Mouse (Mus musculus) intestine, embryonic 14.5 days (tissue): ENCODE results near the gene Cpvl. TPM values are rescaled to one million over a fixed set of nuclear protein-coding genes. Genes with fewer than 3 reads are reported as not detected.
A peak's percentile ranks its signal among the peaks of the same experiment; 100 is the strongest.

Experiments
- ATAC-seq: fragments of 200-750 bp; cut with Nextera tagmentation; replicated peaks from 2 replicates; pipeline ENCODE4 v1.8.0; 2017; ENCODE audit warnings: low read depth, moderate number of reproducible peaks, moderate TSS enrichment, moderate library complexity; ENCODE audit not compliant: low FRiP score, low TSS enrichment
- DNase-seq: peaks from one replicate; pipeline ENCODE4 v3.0.0-alpha.2; 2018; ENCODE audit warnings: low spot score
- H3K27ac ChIP-seq: fragments of 300-500 bp; sonication (generic); 2 replicates; pipeline ENCODE4 v1.5.1; 2014; ENCODE audit warnings: low read depth, mild to moderate bottlenecking, control low read depth
- H3K27me3 ChIP-seq: fragments of 300-500 bp; sonication (generic); replicated peaks from 2 replicates; pipeline ENCODE4 v1.6.1; 2014; ENCODE audit warnings: low read length, control low read depth; ENCODE audit not compliant: control insufficient read depth, insufficient read depth
- H3K36me3 ChIP-seq: fragments of 300-500 bp; sonication (generic); 2 replicates; pipeline ENCODE4 v1.6.1; 2014; ENCODE audit warnings: low read length, control low read depth; ENCODE audit not compliant: control insufficient read depth, insufficient read depth
- H3K4me1 ChIP-seq: fragments of 300-500 bp; sonication (generic); replicated peaks from 2 replicates; pipeline ENCODE4 v1.6.1; 2014; ENCODE audit warnings: low read length, control low read depth, mixed read lengths; ENCODE audit not compliant: control insufficient read depth, insufficient read depth
- H3K4me2 ChIP-seq: fragments of 300-500 bp; sonication (generic); 2 replicates; pipeline ENCODE4 v1.6.1; 2014; ENCODE audit warnings: low read length
- H3K4me3 ChIP-seq: fragments of 300-500 bp; sonication (generic); 2 replicates; pipeline ENCODE4 v1.5.1; 2014; ENCODE audit warnings: low read depth, low read length, control low read depth, mixed read lengths
- H3K9ac ChIP-seq: fragments of 300-500 bp; sonication (generic); 2 replicates; pipeline ENCODE4 v1.6.1; 2014; ENCODE audit warnings: mild to moderate bottlenecking, low read length
- H3K9me3 ChIP-seq: fragments of 300-500 bp; sonication (generic); 2 replicates; pipeline ENCODE4 v1.6.1; 2016; ENCODE audit warnings: low read length, control low read depth; ENCODE audit not compliant: control insufficient read depth
- WGBS: fragments of 180-500 bp; shearing (Covaris S2); extraction: QIAGEN DNeasy Blood & Tissue Kit; methylation state at CpG from one replicate; pipeline ENCODE4 v1.1.7; 2014; 5-methylcytosine and 5-hydroxymethylcytosine counted together
- polyA plus RNA-seq: library from polyadenylated mRNA; unstranded; fragments of >200 nt; fragmentation: Nextera tagmentation; extraction: Ambion mirVana; gene quantifications from 2 replicates; pipeline ENCODE4 v1.2.1, GENCODE M21; 2014

Gene Cpvl
- polyA plus RNA-seq, 1 experiment from 2014 or later: not detected

DNA sequence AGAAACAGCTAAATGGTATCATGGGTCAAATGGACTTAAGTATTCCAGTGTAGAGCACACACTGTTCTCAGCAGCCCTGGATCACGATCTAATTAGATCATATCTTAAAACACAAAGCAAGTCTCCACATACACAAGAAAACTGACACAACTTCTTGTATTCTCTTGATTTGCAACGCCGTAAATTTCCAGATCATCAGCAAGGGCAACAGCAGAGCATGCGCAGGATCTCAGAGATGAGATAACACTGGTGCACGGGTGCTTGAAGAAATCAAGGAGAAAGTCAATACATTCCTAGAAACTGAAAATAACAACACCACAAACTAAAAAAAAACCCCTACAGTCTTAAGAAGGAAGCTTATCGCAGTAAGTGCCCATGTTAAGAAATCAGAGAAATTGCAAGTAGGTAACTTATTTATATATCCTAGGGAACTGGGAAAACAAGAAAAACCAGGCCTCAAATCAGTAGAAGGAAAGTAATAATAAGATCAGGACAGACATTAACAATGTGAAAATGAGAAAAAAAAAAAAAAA is 61.4 kb downstream of the Cpvl start:
- DNase-seq (no peak), ATAC-seq (no peak)
- Histone ChIP-seq H3K9ac (no peak overlapping the region), H3K4me3 (no peak overlapping the region), H3K9me3 (no peaks in the 10 kb centered on the region), H3K4me2 (no peak overlapping the region), H3K36me3 (no peaks in the 10 kb centered on the region), H3K4me1 (0 out of 2 replicates have a peak, but pooled peaks cover 4% of the 10 kb centered on the region), H3K27ac (no peak overlapping the region), H3K27me3 (no peaks in the 10 kb centered on the region)
- 90% methylated on average over 6 of the region's 6 CpGs for WGBS

- Histone ChIP-seq H3K4me3 (no peak overlapping the region), H3K4me2 (no peak overlapping the region), H3K36me3 (no peaks in the 10 kb centered on the region), H3K9me3 (no peaks in the 10 kb centered on the region), H3K27ac (no peak overlapping the region), H3K9ac (no peak overlapping the region), H3K27me3 (no peaks in the 10 kb centered on the region), H3K4me1 (0 out of 2 replicates have a peak, but pooled peaks cover 4% of the 10 kb centered on the region)
- DNase-seq (no peak), ATAC-seq (no peak)
- WGBS: 92% methylated on average over 3 of the region's 3 CpGs
Measured at GRCm38 (mm10) chr6:53915347-53915746, 63.1 kb downstream of the Cpvl start.

DNA sequence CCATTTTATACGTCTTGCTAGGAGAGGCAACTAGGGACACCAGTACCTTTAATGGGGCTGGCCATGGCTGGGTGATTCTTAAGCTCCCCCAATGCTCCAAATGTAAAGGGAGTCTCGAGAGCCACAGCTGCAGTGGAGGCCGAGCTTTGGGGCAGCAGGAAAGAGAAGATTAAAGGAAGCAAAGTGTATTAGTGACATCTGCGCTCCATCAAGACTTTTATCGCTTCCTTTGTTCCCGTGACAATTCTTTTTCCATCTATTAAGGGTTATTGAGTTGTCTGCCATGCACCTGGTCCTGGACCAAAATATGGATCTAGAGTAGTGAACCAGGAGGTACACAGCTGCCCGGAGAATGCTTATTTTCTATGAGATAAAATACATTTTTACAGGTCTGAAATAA is 65.3 kb downstream of the Cpvl start:
- no peaks in the 10 kb centered on the region for H3K27me3 ChIP-seq
- H3K4me3 ChIP-seq: no peak overlapping the region
- no peak overlapping the region for H3K9ac ChIP-seq
- H3K27ac ChIP-seq: no peak overlapping the region
- 42% methylated on average over 7 of the region's 7 CpGs for WGBS
- H3K4me1 ChIP-seq: peaks cover 11% of the 10 kb centered on the region; the same call in 1 of the 2 replicates
- H3K4me2 ChIP-seq: no peak overlapping the region
- DNase-seq (peak; percentile 42), ATAC-seq (no peak)
- no peaks in the 10 kb centered on the region for H3K36me3 ChIP-seq
- H3K9me3 ChIP-seq: no peaks in the 10 kb centered on the region

DNA sequence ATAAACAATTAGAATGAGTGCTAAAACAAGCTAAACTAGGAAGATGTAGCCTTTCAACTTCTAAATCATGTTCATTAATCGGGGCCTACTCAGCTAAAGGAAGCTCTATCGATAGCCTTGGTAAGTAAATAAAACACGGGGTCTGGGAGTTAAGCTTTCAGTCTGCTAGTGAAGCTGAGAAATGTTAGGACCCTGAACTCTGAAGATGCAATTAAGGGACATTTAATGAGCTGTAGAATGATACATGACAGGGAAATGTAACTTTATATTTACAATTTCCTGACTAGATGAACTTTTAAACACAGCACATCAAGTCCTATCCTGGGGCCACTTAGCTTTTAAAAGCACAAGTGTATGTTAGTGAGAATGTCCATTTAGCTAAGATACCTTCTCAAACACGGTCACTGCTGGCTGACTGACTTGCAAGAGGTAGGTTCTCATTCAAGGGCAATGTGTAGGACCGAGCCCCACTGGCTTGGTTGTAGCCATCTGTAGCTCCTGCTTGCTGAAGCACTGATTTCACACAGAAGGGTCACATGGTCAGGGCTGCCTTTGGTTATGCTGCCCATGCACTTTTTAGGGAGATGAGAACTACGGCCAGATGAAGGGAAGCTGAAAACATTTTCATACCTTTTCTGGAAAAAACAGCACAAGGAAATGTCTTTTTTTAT is 66.2 kb downstream of the Cpvl start:
- Histone ChIP-seq H3K36me3 (no peaks in the 10 kb centered on the region), H3K4me2 (no peak overlapping the region), H3K9ac (no peak overlapping the region), H3K27ac (no peak overlapping the region), H3K4me1 (peaks cover 11% of the 10 kb centered on the region; the same call in 1 of the 2 replicates), H3K27me3 (no peaks in the 10 kb centered on the region), H3K9me3 (no peaks in the 10 kb centered on the region), H3K4me3 (no peak overlapping the region)
- DNase-seq: peak; percentile 48
- no peak for ATAC-seq
- 42% methylated on average over 6 of the region's 6 CpGs for WGBS

- Histone ChIP-seq H3K4me1 (peaks cover 32% of the 10 kb centered on the region), H3K9ac (no peak overlapping the region), H3K4me2 (no peak overlapping the region), H3K4me3 (no peak overlapping the region), H3K27ac (no peak overlapping the region), H3K9me3 (no peaks in the 10 kb centered on the region), H3K36me3 (no peaks in the 10 kb centered on the region), H3K27me3 (no peaks in the 10 kb centered on the region)
- WGBS: 32% methylated on average over 3 of the region's 3 CpGs
- ATAC-seq: no peak
- no peak for DNase-seq
Measured at GRCm38 (mm10) chr6:53909986-53910385, 68.5 kb downstream of the Cpvl start.

GRCm38 (mm10) chr6:53909446-53909845 is 69.0 kb downstream of the Cpvl start:
- H3K9ac ChIP-seq: no peak overlapping the region
- ATAC-seq: no peak
- no peaks in the 10 kb centered on the region for H3K9me3 ChIP-seq
- no peak overlapping the region for H3K4me3 ChIP-seq
- H3K27me3 ChIP-seq: no peaks in the 10 kb centered on the region
- H3K27ac ChIP-seq: no peak overlapping the region
- H3K4me2 ChIP-seq: no peak overlapping the region
- no peak for DNase-seq
- no peaks in the 10 kb centered on the region for H3K36me3 ChIP-seq
- peaks cover 37% of the 10 kb centered on the region for H3K4me1 ChIP-seq
- 36% methylated on average over 5 of the region's 5 CpGs for WGBS

GRCm38 (mm10) chr6:53906871-53907270 is 71.6 kb downstream of the Cpvl start:
- no peaks in the 10 kb centered on the region for H3K27me3 ChIP-seq
- WGBS: 53% methylated on average over 4 of the region's 4 CpGs
- no peak overlapping the region for H3K4me3 ChIP-seq
- no peak overlapping the region for H3K9ac ChIP-seq
- H3K4me1 ChIP-seq: peaks cover 34% of the 10 kb centered on the region
- H3K27ac ChIP-seq: no peak overlapping the region
- no peak for ATAC-seq
- DNase-seq: no peak
- H3K36me3 ChIP-seq: no peaks in the 10 kb centered on the region
- no peak overlapping the region for H3K4me2 ChIP-seq
- H3K9me3 ChIP-seq: no peaks in the 10 kb centered on the region

DNA sequence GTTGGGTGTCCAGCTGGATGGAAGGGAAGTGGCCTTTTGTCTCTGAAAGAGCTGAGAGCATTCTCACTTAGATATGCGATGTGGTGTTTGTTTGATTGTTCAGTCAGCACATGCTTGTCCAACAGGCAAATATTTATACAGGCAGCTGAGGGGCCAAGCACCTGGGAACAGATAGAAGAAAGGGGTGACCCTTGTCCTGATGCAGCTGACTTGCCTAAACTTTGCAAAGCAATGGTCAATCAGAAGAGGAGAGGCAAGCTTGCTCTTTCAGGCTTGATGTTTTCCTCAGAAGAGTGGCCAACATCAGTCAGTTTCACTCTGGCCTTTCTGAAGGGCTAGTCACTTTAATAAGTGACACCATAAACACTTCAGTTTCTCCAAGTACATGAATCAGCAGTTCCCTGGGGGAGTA is 72.4 kb downstream of the Cpvl start:
- H3K36me3 ChIP-seq: no peaks in the 10 kb centered on the region
- DNase-seq (no peak), ATAC-seq (no peak)
- 42% methylated on average over 1 of the region's 1 CpGs for WGBS
- H3K9me3 ChIP-seq: no peaks in the 10 kb centered on the region
- H3K9ac ChIP-seq: no peak overlapping the region
- H3K4me3 ChIP-seq: no peak overlapping the region
- H3K4me2 ChIP-seq: no peak overlapping the region
- H3K27me3 ChIP-seq: no peaks in the 10 kb centered on the region
- peaks cover 34% of the 10 kb centered on the region for H3K4me1 ChIP-seq
- H3K27ac ChIP-seq: peak overlapping the region; percentile 7; the same call in 1 of the 2 replicates

DNA sequence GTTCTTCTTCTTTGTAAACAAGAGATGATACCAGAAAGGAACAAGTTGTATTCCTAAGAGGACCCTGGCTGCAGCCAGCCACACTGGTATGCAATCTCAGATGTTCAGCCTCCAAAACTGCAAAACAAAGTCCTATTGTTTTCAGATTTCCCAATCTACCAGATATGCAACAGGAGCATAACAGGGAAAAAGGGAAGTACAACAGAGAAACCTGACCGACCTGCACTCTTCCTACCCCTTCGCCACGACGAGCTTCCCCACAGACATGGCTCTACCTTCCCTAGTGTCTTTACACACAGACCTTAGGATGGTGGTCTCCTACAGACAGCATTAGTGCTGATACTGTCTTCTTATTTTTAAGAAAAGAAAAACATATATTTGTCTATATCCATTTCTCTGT is 72.9 kb downstream of the Cpvl start:
- 73% methylated on average over 4 of the region's 4 CpGs for WGBS
- H3K9me3 ChIP-seq: no peaks in the 10 kb centered on the region
- no peaks in the 10 kb centered on the region for H3K36me3 ChIP-seq
- no peak for DNase-seq
- H3K27ac ChIP-seq: 0 out of 2 replicates have a peak overlapping the region, but pooled peaks have one; percentile 7
- H3K4me3 ChIP-seq: no peak overlapping the region
- H3K4me2 ChIP-seq: no peak overlapping the region
- H3K4me1 ChIP-seq: peaks cover 34% of the 10 kb centered on the region
- ATAC-seq: no peak
- no peaks in the 10 kb centered on the region for H3K27me3 ChIP-seq
- H3K9ac ChIP-seq: no peak overlapping the region
